Mouse (Mus musculus): ENCODE measurements around the gene Gjd3.
A peak's percentile ranks its signal among the peaks of the same experiment; 100 is the strongest.
"Not testable (repeated sequence)": the region's sequence is repeated elsewhere in the genome, so short reads cannot be mapped to it uniquely, and the experiment has no call there.

Gene Gjd3

DNA sequence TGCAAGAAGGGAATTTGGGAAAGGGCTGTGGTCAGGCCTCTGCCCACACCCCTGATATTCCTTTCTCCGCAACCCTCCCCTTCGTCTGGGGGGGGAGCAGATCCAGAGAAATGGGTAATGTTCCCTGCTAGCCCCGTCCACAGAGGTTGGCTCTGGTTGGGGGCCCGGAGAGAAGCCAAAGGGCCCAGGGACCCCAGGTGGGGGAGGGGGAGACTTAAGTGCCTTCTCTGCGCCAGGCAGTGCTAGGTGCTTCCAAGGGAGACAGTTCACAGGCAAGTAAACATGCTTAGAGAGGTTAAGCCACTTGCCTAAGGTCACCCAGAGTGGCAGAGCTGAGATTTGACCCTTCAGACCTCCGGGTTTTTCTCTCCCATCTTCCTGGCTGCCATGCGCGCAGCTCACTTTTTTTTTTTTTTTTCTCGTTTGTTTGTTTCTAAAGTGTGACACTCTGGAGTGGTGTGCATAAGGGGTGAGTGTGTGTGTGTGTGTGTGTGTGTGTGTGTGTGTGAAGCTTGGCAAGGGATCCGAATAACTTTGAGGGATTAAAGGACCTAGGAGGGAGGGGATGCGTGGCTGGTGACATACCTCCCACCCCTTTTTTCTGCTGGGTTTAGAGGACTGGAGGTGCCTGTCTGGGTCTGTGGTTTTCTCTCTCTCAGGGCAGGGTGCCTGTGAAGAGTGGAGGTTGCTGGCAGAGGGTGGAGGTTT lies 37.8 kb downstream of the Gjd3 start:
- peak; percentile 83 for DNase-seq (ENCODE audit: low spot score)

DNA sequence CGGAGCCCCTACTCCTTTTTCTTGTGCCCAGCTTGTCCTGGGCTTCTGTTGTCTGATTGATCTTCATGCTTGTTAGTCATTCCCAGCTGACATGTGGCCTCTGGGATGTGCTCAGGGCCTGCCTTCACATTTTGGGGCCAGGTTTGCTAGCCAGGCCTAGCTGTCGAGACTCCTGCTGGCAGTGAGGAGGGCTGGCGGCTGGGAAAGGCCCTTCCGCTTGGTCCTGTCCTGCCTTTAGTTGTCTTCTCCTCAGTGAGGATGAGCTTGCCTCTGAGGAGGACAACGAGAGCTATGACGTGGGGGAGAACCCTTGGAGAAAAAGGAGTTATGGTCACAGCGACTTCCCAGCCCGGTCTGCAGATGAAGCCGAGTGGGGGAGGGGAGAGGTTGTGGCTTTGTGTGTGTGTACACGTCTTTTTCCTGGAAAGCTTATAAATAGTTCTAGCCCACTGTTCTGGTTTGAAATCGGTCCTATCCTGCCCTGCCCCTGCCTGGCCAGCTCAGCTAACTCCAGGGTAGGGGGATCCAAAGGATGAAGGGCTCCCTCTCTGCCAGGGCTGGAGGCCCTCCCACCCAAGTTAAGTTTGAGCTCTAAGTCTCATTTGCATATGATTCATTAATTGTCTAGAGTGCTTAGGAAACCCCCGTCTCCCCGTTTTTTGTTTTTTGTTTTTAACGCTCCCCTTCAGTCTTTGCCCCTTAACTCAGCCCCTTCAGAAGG lies 38.9 kb downstream of the Gjd3 start:
- peak; percentile 55 for DNase-seq (ENCODE audit: low spot score)

DNA sequence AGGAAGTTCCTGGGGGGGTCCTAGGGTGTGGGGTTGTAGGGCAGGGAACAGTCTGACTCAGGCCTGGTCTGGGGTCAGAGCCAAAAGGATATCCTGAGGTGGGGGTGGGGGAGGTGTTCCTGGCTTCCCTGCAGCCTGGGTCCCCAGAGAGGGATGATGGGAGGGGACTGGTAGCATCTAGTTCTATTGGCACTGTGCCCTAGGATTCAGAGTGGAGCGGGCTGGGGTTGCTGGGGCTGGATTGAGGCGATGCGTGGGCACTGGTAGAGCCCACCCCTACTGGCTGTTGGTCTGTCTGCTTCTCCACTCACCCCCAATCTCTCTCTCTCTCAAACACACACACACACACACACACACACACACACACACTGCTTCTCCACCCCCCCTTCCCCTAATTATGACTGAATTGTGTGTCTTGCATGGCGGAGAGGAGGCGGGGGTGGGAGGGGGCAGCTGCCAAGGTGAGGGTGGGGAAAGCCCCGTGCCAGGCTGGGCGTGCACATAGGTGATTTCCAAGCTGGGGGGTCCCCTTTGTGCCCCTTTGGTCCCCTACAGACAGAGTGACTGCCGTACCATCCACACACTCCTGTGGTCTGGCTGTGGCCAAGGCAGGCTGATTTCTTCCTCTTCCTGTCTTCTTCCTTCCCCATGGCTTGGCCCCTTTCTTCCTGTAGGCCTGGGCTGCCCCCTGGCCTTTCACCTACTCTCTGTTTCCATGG lies 39.7 kb downstream of the Gjd3 start:
- peak; percentile 84 for DNase-seq (ENCODE audit: low spot score)

DNA sequence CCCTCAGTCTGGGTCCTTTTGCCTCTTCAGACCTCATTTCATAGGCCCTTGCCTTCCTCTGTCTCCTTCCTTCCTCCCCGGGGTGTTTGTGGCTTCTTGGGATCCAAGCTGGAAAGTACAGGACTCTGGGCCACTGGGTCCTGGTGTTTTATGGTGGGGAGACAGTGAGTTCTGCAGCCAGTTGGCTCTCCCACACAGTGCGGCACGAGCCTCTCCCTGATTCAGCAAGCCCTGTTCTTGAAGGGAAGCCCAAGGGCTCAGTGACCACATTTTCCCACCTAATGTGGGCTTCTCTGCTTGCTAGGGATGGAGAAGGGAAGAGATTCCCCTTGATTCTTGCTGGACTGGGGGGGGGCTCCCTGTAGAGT lies 40.3 kb downstream of the Gjd3 start:
- DNase-seq (ENCODE audit: low spot score), result no peak

DNA sequence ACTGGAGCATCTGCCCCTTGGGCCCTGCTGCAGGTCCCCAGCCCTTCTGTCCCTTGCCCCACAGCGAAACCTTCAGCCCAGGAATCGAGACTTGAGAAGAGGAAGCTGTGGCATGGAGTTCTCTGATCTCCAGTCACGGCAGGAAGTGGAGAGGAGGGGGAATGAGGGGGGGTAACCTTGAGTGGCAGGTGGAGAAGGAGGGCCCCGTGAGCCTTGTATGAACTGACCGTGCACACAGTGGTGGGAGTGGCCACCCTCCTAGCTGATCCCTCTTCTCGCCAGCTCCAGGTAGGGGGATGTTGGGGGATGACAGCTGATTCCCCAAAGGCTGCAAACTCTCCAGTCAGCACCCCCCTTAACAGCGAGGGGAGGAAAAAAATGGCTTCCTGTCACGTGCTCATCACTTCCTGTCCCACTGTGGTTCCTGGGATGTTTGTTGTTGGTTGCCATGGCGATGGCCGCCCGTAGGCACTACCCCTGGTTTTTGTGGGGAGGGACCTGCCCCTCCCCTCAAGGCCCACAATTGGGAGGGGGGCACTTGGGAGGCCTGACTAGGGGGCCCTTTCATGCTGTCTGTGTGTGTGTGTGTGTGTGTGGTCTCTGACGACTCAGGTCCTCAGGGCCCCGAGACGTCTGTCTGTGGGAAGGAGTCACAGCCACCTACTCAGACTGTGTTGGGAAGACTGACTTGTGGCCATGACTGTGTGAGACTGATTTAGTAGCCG lies 40.8 kb downstream of the Gjd3 start:
- peak; percentile 98 for DNase-seq (ENCODE audit: low spot score)

DNA sequence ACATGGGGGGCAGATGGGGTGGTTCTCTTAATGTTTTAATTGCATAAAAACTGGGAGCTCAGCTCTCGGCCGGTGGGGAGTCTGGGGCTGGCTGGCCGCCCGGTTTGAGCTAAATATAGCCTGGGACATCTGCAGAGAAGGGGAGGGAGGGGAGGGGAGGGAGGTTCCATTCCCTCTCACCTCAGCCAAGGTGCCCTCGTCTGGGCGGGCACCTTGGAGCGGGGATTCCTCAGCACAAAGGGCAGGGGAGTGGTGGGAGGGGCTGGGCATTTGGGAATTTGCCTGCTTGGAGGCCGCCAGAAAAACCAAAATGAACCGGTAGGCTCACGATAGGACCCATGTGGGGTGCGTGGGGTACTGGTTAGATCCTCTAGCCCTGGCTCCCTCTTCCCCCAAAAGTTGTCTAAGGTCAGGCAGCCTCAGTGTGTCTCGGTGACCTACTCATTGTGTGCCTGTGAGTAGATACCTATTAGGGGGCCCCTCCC lies 41.4 kb downstream of the Gjd3 start:
- no peak for DNase-seq (ENCODE audit: low spot score)

DNA sequence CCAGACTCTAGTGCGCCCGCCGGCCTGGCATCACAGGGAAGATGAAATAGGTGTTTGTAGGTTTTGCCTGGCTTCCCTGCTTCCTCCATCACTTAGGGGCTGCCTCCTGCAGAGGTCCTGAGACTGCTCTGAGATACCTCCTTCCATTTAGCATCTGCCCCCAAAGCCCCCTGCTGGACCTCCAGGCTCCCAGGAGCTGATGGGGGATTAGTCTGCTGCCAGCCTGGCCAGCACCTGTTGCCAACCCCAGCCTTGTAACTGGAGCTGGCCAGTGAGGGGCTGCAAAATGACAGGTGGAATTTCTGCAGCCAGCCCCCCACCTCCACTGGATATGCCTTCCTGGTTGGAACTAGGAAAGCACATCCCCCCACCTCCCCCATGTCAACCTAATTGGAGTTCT lies 42.0 kb downstream of the Gjd3 start:
- no peak for DNase-seq (ENCODE audit: low spot score)

DNA sequence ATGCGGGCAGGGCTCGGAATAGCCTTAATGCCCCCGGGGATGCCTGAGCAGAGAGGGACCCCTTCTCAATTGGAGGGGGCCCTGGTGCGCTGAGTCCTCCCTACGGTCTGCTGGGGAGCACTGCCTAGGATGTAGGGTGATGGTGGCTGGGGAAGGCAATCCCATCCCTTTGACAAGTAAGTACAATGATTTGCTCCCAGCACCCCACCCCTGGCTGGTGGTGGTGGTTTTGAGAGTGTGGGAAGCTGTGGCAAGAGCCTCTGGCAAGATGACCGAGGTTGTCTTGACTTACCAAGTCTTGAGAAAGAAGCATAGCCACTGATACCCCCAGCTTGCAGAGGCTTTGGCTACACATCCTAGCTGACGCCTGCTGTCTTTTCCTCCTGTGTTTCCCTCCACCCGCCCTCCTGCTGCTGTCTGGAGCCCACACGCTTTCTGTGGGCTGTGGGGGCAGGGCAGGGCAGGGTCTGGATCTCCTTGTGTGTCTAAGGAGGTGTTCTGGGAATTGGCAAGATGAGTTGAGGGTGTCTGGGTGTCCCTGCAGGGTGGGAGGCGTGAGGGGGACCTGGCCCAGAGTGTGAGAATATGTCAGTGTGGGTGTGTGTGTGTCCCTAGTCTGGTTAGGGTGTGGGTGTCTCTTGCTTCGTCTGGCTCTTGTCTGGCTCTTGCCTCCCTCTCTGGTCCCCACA lies 42.7 kb downstream of the Gjd3 start:
- DNase-seq (ENCODE audit: low spot score), result peak; percentile 18

DNA sequence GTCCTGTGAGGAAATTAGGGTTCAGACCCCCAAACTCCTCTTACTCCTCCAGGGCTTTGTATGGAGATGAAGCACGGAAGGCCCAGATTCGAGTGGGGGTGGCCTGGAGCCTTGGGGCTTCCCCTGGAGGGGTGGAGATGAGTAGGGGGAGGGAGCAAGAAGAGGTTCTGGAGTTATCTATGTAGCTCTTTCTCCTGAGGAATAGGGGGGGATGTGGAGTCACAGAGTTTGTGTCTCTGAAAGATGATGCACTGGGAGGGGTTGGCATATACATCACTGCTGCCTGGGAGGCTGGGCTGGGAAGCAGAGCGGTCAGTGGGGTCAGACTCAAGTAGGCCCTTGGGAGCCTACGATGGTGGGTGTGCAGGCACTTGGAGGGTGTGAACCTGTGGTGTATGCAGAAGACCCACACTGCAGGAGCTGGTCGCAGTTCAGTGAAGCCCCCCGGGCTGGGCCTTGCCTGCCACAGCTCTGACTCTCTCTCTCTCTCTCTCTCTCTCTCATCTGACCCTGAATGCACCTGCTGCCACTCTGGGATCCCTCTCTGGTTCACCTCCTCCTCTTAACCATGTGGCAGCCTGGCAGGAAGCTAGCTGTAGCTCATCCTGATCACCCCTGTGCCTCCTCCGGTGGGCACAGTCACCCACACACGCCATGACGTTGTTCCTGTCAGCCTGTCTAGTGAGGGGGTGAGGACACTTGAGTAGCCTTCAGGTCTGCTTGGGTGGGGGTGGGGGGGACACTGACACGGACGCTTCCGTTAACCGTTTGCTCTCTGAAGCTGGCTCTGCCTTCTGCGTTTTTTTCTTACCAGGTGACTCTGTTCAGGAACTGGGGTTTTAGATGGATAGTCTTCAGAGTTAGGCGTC lies 43.5 kb downstream of the Gjd3 start:
- peak; percentile 82 for DNase-seq (ENCODE audit: low spot score)

DNA sequence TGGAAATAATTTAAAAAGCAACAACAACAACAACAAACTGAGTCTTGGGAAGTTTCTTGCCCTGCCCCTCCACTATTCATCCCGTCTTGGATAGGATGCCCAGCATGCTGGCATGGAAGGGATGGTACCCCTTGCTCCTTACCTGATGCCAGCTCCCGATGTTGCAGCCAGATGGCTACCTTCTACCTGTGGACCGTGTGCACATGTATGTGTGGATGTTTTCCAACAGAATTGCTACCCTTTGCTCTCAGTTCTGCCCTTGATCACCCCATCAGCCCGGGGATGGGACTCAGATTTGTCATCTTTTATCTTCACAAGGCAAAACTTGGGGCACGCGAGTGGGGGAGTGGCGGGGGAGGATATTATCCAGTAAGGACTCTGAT lies 44.1 kb downstream of the Gjd3 start:
- DNase-seq (ENCODE audit: low spot score), result no peak

DNA sequence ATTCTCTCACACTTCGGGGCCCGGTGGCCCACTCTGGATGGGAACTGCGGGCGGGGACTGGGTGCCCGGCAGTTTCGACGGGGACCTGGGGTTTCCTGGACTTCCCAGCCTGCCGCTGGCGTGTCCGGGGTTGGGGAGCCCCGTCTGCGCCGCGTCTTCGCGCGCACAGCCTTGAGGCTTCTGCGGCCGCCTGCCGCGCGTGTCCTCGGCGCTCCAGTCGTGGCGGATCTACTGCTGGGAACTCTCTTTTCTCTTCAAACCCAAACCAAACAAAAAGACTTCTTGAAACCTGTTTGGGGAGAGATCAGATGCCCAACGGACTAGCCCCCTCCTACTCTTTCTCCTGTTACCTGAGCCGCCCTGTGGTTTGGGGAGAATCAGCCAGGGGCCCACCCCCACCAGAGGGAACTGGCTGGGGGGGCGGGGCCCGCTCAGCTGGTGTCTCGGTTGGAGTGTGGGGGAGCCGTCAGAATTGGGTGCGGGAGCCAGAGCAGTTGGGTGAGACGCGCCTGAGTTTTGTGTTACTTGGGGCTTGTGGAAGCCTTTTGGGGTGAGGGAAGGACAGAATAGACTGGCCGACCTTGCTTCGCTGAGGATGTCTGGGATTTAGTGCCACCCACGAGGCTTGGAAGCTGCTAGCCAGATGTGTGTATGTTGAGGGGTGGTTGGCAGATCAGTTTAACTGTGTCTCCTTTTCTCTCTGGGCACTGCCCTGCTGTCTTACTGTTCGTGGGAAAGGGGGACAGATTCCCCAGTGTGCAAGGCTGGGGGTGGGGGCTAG lies 44.7 kb downstream of the Gjd3 start:
- peak; percentile 61 for DNase-seq (ENCODE audit: low spot score)

DNA sequence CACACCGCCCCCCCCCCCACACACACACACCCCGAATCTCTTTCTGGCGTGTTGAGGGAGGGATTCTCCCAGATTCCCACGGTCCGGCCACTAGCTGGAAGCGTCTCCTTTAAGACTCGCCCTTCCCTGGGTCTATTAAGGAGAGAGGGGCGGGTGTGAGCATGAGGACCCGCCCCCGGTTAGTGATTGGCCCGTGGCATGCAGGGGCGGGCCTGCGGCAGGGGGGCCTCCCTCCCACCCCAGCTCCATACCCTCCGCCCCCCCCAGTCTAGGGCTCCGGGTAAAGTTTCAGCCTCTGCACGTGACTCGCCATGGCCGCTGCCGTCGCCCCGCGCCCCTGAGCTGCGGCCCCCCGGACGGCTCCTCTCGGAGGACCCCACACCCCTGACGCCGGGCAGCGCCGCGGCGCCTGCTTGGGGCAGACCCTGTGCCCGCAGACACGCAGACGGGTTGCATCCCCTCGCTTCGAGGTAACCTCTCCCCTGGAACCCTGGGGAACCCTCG lies 45.4 kb downstream of the Gjd3 start:
- DNase-seq (ENCODE audit: low spot score), result peak; percentile 88

DNA sequence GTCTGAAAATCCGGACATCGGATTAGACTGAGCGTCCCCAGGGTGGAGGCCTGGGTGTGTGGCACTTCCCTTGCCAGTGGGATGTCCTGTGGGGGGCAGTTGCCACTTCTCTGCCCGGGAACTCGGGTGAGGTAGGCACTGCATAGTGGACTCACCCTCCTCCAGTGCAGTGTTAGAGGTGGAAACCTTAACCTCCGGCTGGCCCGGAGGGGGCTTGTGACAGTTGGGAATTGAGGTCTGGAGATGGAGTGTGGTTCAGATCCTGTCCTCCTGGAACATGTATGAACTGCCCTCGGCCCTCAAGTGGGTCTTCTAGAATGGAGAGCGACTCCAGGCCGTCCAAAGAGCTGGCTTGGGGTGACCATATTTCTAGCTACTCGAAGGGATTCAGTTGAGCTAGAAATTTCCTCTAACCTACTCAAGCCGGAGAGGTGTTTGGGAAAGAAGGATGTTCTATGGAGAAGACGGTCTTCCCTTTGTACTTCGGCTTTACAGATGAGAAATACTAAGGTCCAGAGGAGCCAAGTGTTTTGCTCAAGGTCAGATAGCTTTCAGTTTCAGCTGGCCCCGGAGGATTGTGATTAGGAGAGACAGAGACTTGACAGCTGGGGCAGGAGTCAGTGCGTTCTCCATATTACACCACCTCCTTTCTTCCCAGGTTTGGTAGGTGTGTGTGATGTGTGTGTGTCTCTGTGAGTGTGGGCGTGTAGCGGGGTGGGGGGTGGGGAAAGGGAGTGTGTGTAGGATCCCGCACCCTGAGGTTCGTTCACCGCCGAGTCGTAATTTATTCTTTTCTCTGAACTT lies 46.0 kb downstream of the Gjd3 start:
- DNase-seq (ENCODE audit: low spot score), result no peak

DNA sequence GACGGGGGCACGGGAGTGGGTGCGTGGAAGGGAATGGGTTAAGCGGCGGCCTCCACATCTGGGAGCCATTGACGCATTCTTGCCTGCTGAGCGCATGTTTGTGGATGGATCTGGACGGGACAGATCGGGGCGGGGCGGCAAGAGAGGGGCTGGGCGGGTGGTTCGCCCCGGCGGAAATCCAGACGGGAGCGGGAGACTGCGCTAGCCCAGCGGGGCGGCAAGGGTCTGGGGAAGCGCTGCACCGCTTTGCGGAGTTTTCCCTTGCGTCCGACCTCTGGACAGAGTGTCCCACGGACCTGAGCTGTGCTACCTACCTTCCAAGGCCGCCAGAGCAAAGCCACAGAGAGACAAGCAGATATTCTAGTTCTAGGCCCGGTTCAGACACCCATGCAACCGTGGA lies 46.6 kb downstream of the Gjd3 start:
- no peak for DNase-seq (ENCODE audit: low spot score)

DNA sequence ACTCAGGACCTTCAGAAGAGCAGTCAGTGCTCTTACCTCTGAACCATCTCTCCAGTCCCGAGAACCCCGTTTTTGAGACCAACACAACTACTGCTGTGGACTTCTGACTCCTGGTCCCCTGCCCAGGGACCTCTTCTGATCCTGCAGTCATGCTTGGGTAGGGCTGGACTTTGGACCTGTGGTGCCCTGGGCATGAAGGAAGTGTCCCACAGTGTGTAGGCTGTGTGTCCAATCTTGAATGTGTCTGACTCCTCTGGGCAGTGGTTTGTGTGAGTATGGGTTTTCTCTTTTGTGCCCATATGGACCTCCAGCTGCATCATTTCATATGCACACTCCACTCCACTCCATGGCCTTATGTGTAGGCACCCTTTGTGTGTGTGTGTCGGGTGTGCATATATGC lies 47.7 kb downstream of the Gjd3 start:
- DNase-seq (ENCODE audit: low spot score), result no peak

DNA sequence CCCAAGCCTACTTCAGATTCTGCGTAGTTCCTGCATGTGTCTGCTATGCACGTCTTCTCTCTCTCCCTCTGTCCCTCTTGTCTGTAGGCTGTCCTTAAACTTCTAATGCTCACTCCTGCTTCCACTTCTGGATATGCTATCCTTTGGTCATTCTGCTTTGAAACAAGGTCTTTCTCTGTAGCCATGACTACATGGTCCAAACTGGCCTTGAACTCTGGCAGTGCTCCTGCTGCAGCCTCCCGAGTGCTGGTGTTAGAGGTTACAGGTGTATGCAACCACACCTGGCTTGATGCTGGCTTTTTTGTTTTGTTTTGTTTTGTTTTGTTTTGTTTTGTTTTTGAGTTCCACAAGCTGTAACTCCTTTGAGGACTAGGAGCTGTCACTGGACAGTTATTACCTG lies 48.4 kb downstream of the Gjd3 start:
- no peak for DNase-seq (ENCODE audit: low spot score)

DNA sequence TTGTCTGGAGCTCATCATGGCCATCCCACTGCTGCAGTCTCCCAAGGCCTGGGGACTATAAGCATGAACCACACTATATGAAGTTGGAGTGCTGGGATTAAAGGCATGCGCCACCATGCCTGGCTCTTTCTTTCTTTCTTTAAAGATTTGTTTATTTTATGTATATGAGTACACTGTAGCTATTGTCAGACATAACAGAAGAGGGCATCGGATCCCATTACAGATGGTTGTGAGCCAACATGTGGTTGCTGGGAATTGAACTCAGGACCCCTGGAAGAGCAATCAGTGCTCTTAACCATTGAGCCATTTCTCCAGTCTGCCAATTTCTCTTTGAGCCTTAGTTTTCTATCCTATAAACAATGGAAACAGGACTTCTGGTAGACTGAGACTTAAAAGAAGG lies 49.0 kb downstream of the Gjd3 start:
- DNase-seq (ENCODE audit: low spot score), result not testable (repeated sequence)

DNA sequence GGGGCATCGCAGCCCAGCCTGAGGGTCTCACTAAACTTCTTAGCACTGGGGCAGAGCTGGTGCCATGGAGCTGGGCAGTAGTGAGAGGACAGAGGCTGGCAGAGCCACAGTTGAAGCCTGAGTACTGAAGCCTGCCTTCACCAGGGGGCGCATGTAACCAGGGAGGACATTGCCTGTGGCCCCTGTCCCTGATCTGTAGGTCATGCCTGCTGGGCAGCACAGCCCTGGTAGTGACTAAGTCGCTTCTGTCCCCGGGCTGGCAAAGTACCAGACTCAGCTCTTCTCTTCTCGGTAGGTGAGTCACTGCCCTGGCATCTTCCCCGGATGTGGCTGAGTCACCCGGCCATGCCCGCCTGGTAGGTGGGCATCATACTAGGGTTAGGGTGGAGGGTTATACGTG lies 49.7 kb downstream of the Gjd3 start:
- DNase-seq (ENCODE audit: low spot score), result peak; percentile 59
